Mouse (Mus musculus) embryonic facial prominence, embryonic 10.5 days (tissue): Measurements from ENCODE around the gene Tac4. TPM values are rescaled to one million over a fixed set of nuclear protein-coding genes. Genes with fewer than 3 reads are reported as not detected.

Experiments used
- DNase-seq: peaks from one replicate; pipeline ENCODE4 v3.0.0-alpha.2; 2017; ENCODE audit warnings: low spot score
- H3K27ac ChIP-seq: fragments of 300-500 bp; sonication (generic); replicated peaks from 2 replicates; pipeline ENCODE4 v1.5.1; 2016; ENCODE audit warnings: mild to moderate bottlenecking
- H3K27me3 ChIP-seq: fragments of 300-500 bp; sonication (generic); replicated peaks from 2 replicates; pipeline ENCODE4 v1.6.1; 2016; ENCODE audit warnings: low read depth, mild to moderate bottlenecking; ENCODE audit not compliant: poor library complexity, severe bottlenecking
- H3K36me3 ChIP-seq: fragments of 300-500 bp; sonication (generic); replicated peaks from 2 replicates; pipeline ENCODE4 v1.6.1; 2016; ENCODE audit warnings: mild to moderate bottlenecking, moderate library complexity
- H3K4me1 ChIP-seq: fragments of 300-500 bp; sonication (generic); 2 replicates; pipeline ENCODE4 v1.6.1; 2016
- H3K4me3 ChIP-seq: fragments of 300-500 bp; sonication (generic); 2 replicates; pipeline ENCODE4 v1.5.1; 2016; ENCODE audit warnings: mild to moderate bottlenecking, moderate library complexity
- H3K9me3 ChIP-seq: fragments of 300-500 bp; sonication (generic); 2 replicates; pipeline ENCODE4 v1.6.1; 2016; ENCODE audit warnings: mild to moderate bottlenecking
- WGBS: fragments of 180-500 bp; shearing (Covaris S2); methylation state at CpG from one replicate; pipeline ENCODE4 v1.1.7; 2016; 5-methylcytosine and 5-hydroxymethylcytosine counted together
- polyA plus RNA-seq: library from polyadenylated mRNA; unstranded; fragments of >200 nt; fragmentation: Nextera tagmentation; extraction: Ambion mirVana; gene quantifications from 2 replicates; pipeline ENCODE4 v1.2.1, GENCODE M21; 2016

Gene Tac4
- polyA plus RNA-seq, 1 experiment from 2014 or later = not detected

GRCm38 (mm10) chr11:95264455-95265013 is 3.2 kb downstream of the Tac4 start:
- 69% methylated on average over 4 of the region's 4 CpGs for WGBS
- Histone ChIP-seq H3K36me3 (peaks cover 29% of the 10 kb centered on the region), H3K4me1 (peaks cover 31% of the 10 kb centered on the region), H3K4me3 (no peak overlapping the region), H3K27me3 (0 out of 2 replicates have a peak, but pooled peaks cover 9% of the 10 kb centered on the region), H3K9me3 (no peaks in the 10 kb centered on the region), H3K27ac (no peak overlapping the region)
- no peak for DNase-seq

- Histone ChIP-seq H3K36me3 (peaks cover 50% of the 10 kb centered on the region), H3K27me3 (no peaks in the 10 kb centered on the region), H3K4me3 (no peak overlapping the region), H3K9me3 (no peaks in the 10 kb centered on the region), H3K4me1 (peaks cover 25% of the 10 kb centered on the region), H3K27ac (no peak overlapping the region)
- DNase-seq = no peak
- WGBS = 45% methylated on average over 6 of the region's 6 CpGs
Measured at GRCm38 (mm10) chr11:95266540-95267245, 5.4 kb downstream of the Tac4 start.

- Histone ChIP-seq H3K36me3 (peaks cover 100% of the 10 kb centered on the region), H3K9me3 (no peaks in the 10 kb centered on the region), H3K4me3 (no peak overlapping the region), H3K27ac (no peak overlapping the region), H3K4me1 (no peaks in the 10 kb centered on the region), H3K27me3 (no peaks in the 10 kb centered on the region)
- WGBS = 90% methylated on average over 5 of the region's 5 CpGs
- no peak for DNase-seq
Measured at GRCm38 (mm10) chr11:95273661-95274060, 12.3 kb downstream of the Tac4 start.

- Histone ChIP-seq H3K9me3 (no peaks in the 10 kb centered on the region), H3K36me3 (peaks cover 100% of the 10 kb centered on the region), H3K27me3 (no peaks in the 10 kb centered on the region), H3K4me3 (no peak overlapping the region), H3K27ac (no peak overlapping the region), H3K4me1 (no peaks in the 10 kb centered on the region)
- 84% methylated on average over 3 of the region's 3 CpGs for WGBS
- no peak for DNase-seq
Measured at GRCm38 (mm10) chr11:95274613-95275012, 13.3 kb downstream of the Tac4 start.

GRCm38 (mm10) chr11:95276056-95276455 is 14.7 kb downstream of the Tac4 start:
- H3K36me3 ChIP-seq = peaks cover 100% of the 10 kb centered on the region

GRCm38 (mm10) chr11:95279061-95279659 is 17.8 kb downstream of the Tac4 start:
- 90% methylated on average over 4 of the region's 4 CpGs for WGBS
- H3K27ac ChIP-seq = no peak overlapping the region
- no peaks in the 10 kb centered on the region for H3K27me3 ChIP-seq
- H3K4me1 ChIP-seq = no peaks in the 10 kb centered on the region
- no peak overlapping the region for H3K4me3 ChIP-seq
- H3K9me3 ChIP-seq = no peaks in the 10 kb centered on the region
- H3K36me3 ChIP-seq = peaks cover 100% of the 10 kb centered on the region
- DNase-seq = no peak

More at GRCm38 (mm10) chr11:95276056-95276455, 14.7 kb downstream of the Tac4 start:
- Histone ChIP-seq H3K27me3 (no peaks in the 10 kb centered on the region), H3K9me3 (no peaks in the 10 kb centered on the region), H3K4me1 (no peaks in the 10 kb centered on the region), H3K4me3 (no peak overlapping the region), H3K27ac (no peak overlapping the region)
- DNase-seq = no peak
- WGBS = 90% methylated on average over 6 of the region's 6 CpGs

- WGBS = 96% methylated on average over 5 of the region's 5 CpGs
- Histone ChIP-seq H3K27me3 (no peaks in the 10 kb centered on the region), H3K4me1 (no peaks in the 10 kb centered on the region), H3K4me3 (no peak overlapping the region), H3K9me3 (no peaks in the 10 kb centered on the region), H3K27ac (no peak overlapping the region), H3K36me3 (peaks cover 100% of the 10 kb centered on the region)
- DNase-seq = no peak
Measured at GRCm38 (mm10) chr11:95282331-95282730, 21.0 kb downstream of the Tac4 start.

GRCm38 (mm10) chr11:95291998-95292397 is 30.7 kb downstream of the Tac4 start:
- H3K9me3 ChIP-seq = no peaks in the 10 kb centered on the region
- no peak for DNase-seq
- no peaks in the 10 kb centered on the region for H3K27me3 ChIP-seq
- no peak overlapping the region for H3K4me3 ChIP-seq
- H3K36me3 ChIP-seq = peaks cover 93% of the 10 kb centered on the region
- no peaks in the 10 kb centered on the region for H3K4me1 ChIP-seq
- no peak overlapping the region for H3K27ac ChIP-seq
- WGBS = 84% methylated on average over 4 of the region's 4 CpGs

- Histone ChIP-seq H3K27ac (no peak overlapping the region), H3K9me3 (no peaks in the 10 kb centered on the region), H3K36me3 (peaks cover 93% of the 10 kb centered on the region), H3K27me3 (no peaks in the 10 kb centered on the region), H3K4me3 (no peak overlapping the region), H3K4me1 (no peaks in the 10 kb centered on the region)
- WGBS = 92% methylated on average over 8 of the region's 8 CpGs
- no peak for DNase-seq
Measured at GRCm38 (mm10) chr11:95293017-95293624, 31.8 kb downstream of the Tac4 start.

- 94% methylated on average over 13 of the region's 13 CpGs for WGBS
- Histone ChIP-seq H3K27ac (no peak overlapping the region), H3K4me1 (no peaks in the 10 kb centered on the region), H3K36me3 (peaks cover 93% of the 10 kb centered on the region), H3K9me3 (no peaks in the 10 kb centered on the region), H3K4me3 (no peak overlapping the region), H3K27me3 (no peaks in the 10 kb centered on the region)
- no peak for DNase-seq
Measured at GRCm38 (mm10) chr11:95295736-95296135, 34.4 kb downstream of the Tac4 start.

GRCm38 (mm10) chr11:95298146-95298545 is 36.8 kb downstream of the Tac4 start:
- peak; percentile 32 for DNase-seq
- no peaks in the 10 kb centered on the region for H3K9me3 ChIP-seq
- H3K27ac ChIP-seq = no peak overlapping the region
- H3K4me1 ChIP-seq = no peaks in the 10 kb centered on the region
- H3K27me3 ChIP-seq = no peaks in the 10 kb centered on the region
- H3K36me3 ChIP-seq = peaks cover 93% of the 10 kb centered on the region
- 16% methylated on average over 2 of the region's 2 CpGs for WGBS
- H3K4me3 ChIP-seq = no peak overlapping the region

- 93% methylated on average over 12 of the region's 12 CpGs for WGBS
- peaks cover 93% of the 10 kb centered on the region for H3K36me3 ChIP-seq
- H3K27me3 ChIP-seq = no peaks in the 10 kb centered on the region
- H3K4me3 ChIP-seq = no peak overlapping the region
- no peak for DNase-seq
- no peaks in the 10 kb centered on the region for H3K9me3 ChIP-seq
- H3K27ac ChIP-seq = no peak overlapping the region
- no peaks in the 10 kb centered on the region for H3K4me1 ChIP-seq
Measured at GRCm38 (mm10) chr11:95299886-95300285, 38.6 kb downstream of the Tac4 start.
